Mouse (Mus musculus): ENCODE results near the gene Dock6.

DNA sequence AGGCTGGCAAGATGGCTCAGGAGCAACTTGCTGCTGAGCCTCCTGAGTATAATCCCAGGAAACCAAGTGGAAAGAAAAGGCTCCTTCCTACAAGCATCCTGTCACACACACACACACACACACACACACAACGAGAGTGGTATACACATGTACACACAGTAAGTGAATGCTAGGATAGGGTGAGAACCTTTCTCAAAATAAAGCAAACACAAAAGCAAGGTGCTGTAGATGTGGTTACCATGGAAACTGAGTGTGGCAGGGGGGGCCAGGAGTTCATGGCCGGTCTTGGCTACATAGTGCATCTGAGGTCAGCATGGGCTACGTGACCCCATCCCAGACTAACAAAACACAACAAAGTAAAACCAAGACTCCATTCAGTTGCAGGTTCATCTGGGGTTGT lies 1.4 kb downstream of the Dock6 start:
- TF ChIP-seq CTCF (IDR thresholded peaks at IDR 0.05; ENCODE audit: extremely low read depth, insufficient read depth, low read length), result no peak
- no peak for TF ChIP-seq POLR2A (IDR thresholded peaks at IDR 0.05; ENCODE audit: extremely low read depth, insufficient read depth, low read length)
